Mouse (Mus musculus) ES-E14 (cell line): ENCODE measurements around the gene Emsy. TPM values are rescaled to one million over a fixed set of nuclear protein-coding genes. Genes with fewer than 3 reads are reported as not detected.

Experiments used
- DNase-seq: peaks from one replicate; pipeline ENCODE4 v3.0.0-alpha.2; 2013; ENCODE audit warnings: low read depth, low spot score
- H3K27ac ChIP-seq: 2 replicates; pipeline ENCODE4 v1.5.1; 2012; ENCODE audit warnings: low read depth, mild to moderate bottlenecking, low read length, moderate library complexity, mixed read lengths; ENCODE audit not compliant: poor library complexity, insufficient read depth, severe bottlenecking
- H3K36me3 ChIP-seq: 2 replicates; pipeline ENCODE4 v1.6.1; 2012; ENCODE audit warnings: mild to moderate bottlenecking, low read length, moderate library complexity, mixed read lengths; ENCODE audit not compliant: control insufficient read depth, poor library complexity, insufficient read depth, severe bottlenecking
- H3K4me1 ChIP-seq, 2 experiments: fragments of 150-350 bp in 1 of 2; sonication (generic) in 1 of 2; 2 replicates each; pipeline ENCODE4 v1.6.1; 2012; ENCODE audit warnings: low read length in 2 of 2, mild to moderate bottlenecking in 1 of 2, mixed read lengths in 1 of 2; ENCODE audit not compliant: control insufficient read depth in 2 of 2, insufficient read depth in 2 of 2, poor library complexity in 1 of 2
- H3K4me3 ChIP-seq, 2 experiments: fragments of 150-350 bp in 1 of 2; sonication (generic) in 1 of 2; 2 replicates each; pipeline ENCODE4 v1.5.1; 2012; ENCODE audit warnings: low read length in 2 of 2, low read depth in 1 of 2, mild to moderate bottlenecking in 1 of 2, mixed read lengths in 1 of 2; ENCODE audit not compliant: insufficient read depth in 1 of 2, poor library complexity in 1 of 2, severe bottlenecking in 1 of 2
- H3K9ac ChIP-seq: 2 replicates; pipeline ENCODE4 v1.6.1; 2012; ENCODE audit warnings: low read depth, mild to moderate bottlenecking, low read length, mixed read lengths; ENCODE audit not compliant: poor library complexity, insufficient read depth, severe bottlenecking
- H3K9me3 ChIP-seq: fragments of 150-350 bp; sonication (generic); 2 replicates; pipeline ENCODE4 v1.6.1; 2012; ENCODE audit warnings: low read depth, mild to moderate bottlenecking, low read length; ENCODE audit not compliant: control insufficient read depth, insufficient read depth
- CHD2 ChIP-seq: IDR thresholded peaks from 2 replicates; pipeline ENCODE4 v1.6.1; 2014; ENCODE audit warnings: mild to moderate bottlenecking, low read depth, low read length, inconsistent platforms
- HCFC1 ChIP-seq: IDR thresholded peaks from 2 replicates; pipeline ENCODE4 v1.6.1; 2012; ENCODE audit warnings: low read length, inconsistent platforms, borderline replicate concordance; ENCODE audit not compliant: insufficient read depth
- MAFK ChIP-seq: IDR thresholded peaks from 2 replicates; pipeline ENCODE4 v1.6.1; 2014; ENCODE audit warnings: mild to moderate bottlenecking, low read depth, low read length, inconsistent platforms; ENCODE audit not compliant: insufficient read depth
- ZC3H11A ChIP-seq: IDR thresholded peaks from 2 replicates; pipeline ENCODE4 v1.6.1; 2012; ENCODE audit warnings: low read depth, mild to moderate bottlenecking, inconsistent platforms, low read length, borderline replicate concordance
- ZNF384 ChIP-seq: IDR thresholded peaks from 2 replicates; pipeline ENCODE4 v1.6.1; 2012; ENCODE audit warnings: low read depth, low read length, inconsistent platforms
- in situ Hi-C, 2 experiments: fragments of 600-800 bp; cut with MboI; formaldehyde crosslinking; loops; one replicate each; pipeline ENCODE4 v1.15.1; 2025; ENCODE audit warnings: low sequenced_read_pairs in 2 of 2, inconsistent platforms in 1 of 2; ENCODE audit not compliant: unreplicated experiment in 2 of 2
- total RNA-seq: library from RNA; depleted of rRNA; stranded (reverse); fragments of 300-350 nt; gene quantifications from 2 replicates; pipeline ENCODE4 v1.2.3, GENCODE M21; 2012

Gene Emsy
- total RNA-seq, 1 experiment: 25.5 TPM

GRCm38 (mm10) chr7:98636607-98637006 is 20.0 kb downstream of the Emsy start:
- Histone ChIP-seq H3K4me3 (no peak overlapping the region), H3K36me3 (peaks cover 3% of the 10 kb centered on the region), H3K27ac (no peak overlapping the region), H3K9me3 (no peaks in the 10 kb centered on the region), H3K9ac (no peak overlapping the region), H3K4me1 (no peaks in the 10 kb centered on the region)
- no peak for TF ChIP-seq CHD2
- no peak for TF ChIP-seq MAFK
- TF ChIP-seq HCFC1: no peak
- TF ChIP-seq ZNF384: no peak
- TF ChIP-seq ZC3H11A: no peak
- DNase-seq: no peak
- in situ Hi-C loops: no loop called here

GRCm38 (mm10) chr7:98633032-98633431 is 23.6 kb downstream of the Emsy start:
- TF ChIP-seq HCFC1: no peak
- no peak for TF ChIP-seq ZNF384
- TF ChIP-seq ZC3H11A: no peak
- no peak for TF ChIP-seq CHD2
- TF ChIP-seq MAFK: no peak
- no peaks in the 10 kb centered on the region for H3K9me3 ChIP-seq
- no peak for DNase-seq
- no peaks in the 10 kb centered on the region for H3K4me1 ChIP-seq
- in situ Hi-C loops: no loop called here
- H3K27ac ChIP-seq: no peak overlapping the region
- H3K9ac ChIP-seq: no peak overlapping the region
- no peak overlapping the region for H3K4me3 ChIP-seq
- peaks cover 8% of the 10 kb centered on the region for H3K36me3 ChIP-seq

- H3K36me3 ChIP-seq: peaks cover 7% of the 10 kb centered on the region
- no peak overlapping the region for H3K4me3 ChIP-seq
- no peak overlapping the region for H3K9ac ChIP-seq
- no peak for DNase-seq
- no peak overlapping the region for H3K27ac ChIP-seq
- TF ChIP-seq ZC3H11A (no peak), ZNF384 (no peak), HCFC1 (no peak), CHD2 (no peak)
- H3K4me1 ChIP-seq: no peaks in the 10 kb centered on the region
- no peaks in the 10 kb centered on the region for H3K9me3 ChIP-seq
- in situ Hi-C loops: no loop called here
Observed at GRCm38 (mm10) chr7:98629947-98630346, 26.6 kb downstream of the Emsy start.

- Histone ChIP-seq H3K27ac (no peak overlapping the region), H3K9ac (no peak overlapping the region), H3K9me3 (no peaks in the 10 kb centered on the region; the same call in 1 of the 2 replicates), H3K4me3 (no peak overlapping the region), H3K36me3 (peaks cover 3% of the 10 kb centered on the region; the same call in 1 of the 2 replicates), H3K4me1 (no peaks in the 10 kb centered on the region)
- TF ChIP-seq HCFC1 (no peak), MAFK (no peak), ZNF384 (no peak), CHD2 (no peak), ZC3H11A (no peak)
- in situ Hi-C loops: no loop called here
- no peak for DNase-seq
Observed at GRCm38 (mm10) chr7:98617739-98618138, 38.8 kb downstream of the Emsy start.

- in situ Hi-C loops: no loop called here
- no peak overlapping the region for H3K4me3 ChIP-seq
- H3K9me3 ChIP-seq: no peaks in the 10 kb centered on the region; the same call in 1 of the 2 replicates
- TF ChIP-seq CHD2: no peak
- no peak for TF ChIP-seq ZC3H11A
- no peak for TF ChIP-seq ZNF384
- no peak for TF ChIP-seq HCFC1
- TF ChIP-seq MAFK: no peak
- H3K36me3 ChIP-seq: no peaks in the 10 kb centered on the region; the same call in 1 of the 2 replicates
- H3K4me1 ChIP-seq: no peaks in the 10 kb centered on the region
- no peak overlapping the region for H3K9ac ChIP-seq
- H3K27ac ChIP-seq: no peak overlapping the region
- no peak for DNase-seq
Observed at GRCm38 (mm10) chr7:98612936-98613335, 43.6 kb downstream of the Emsy start.
